Mouse (Mus musculus): ENCODE data around the gene Rpl6. TPM values are rescaled to one million over a fixed set of nuclear protein-coding genes. Genes with fewer than 3 reads are reported as not detected.

Gene Rpl6
- polyA plus RNA-seq, 1 experiment from 2014 or later, result 661 TPM

DNA sequence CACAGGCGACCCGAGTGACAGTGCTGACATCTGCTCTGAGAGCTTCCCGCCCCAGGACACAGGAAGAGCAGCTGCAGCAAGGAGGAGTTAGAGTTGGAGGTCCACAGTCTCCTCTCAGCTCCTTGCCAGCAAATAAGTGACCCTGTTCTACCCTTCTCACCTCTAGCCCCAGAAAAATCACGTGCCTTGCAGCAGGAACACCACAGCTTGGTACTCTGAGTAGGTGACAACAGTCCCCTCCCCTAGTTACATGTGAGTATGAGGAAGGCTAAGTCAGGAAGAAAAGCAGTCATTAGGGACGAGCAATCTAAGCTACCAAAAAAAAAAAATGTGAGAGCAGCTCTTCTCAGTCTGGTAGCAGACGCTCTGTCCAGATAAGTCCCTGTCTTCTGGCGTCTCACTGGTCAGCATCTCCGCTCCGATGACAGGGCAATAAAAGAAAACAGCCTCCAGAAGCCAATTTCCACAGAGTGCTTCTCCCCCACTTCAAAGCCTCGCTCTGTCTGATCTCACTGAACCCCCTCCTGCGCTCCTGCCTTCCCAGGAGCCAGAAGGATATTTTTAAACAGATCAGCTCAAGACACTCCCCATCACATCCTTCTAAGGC, 19.2 kb upstream of the Rpl6 start:
- no peak for DNase-seq (ENCODE audit: low spot score)
- Histone ChIP-seq H3K9me3 (replicated peaks) (no peaks in the 10 kb centered on the region), H3K27me3 (ENCODE audit: low read depth, poor library complexity, severe bottlenecking) (no peaks in the 10 kb centered on the region), H3K27ac (no peak overlapping the region), H3K36me3 (peaks cover 13% of the 10 kb centered on the region; the same call in 1 of the 2 replicates), H3K4me3 (no peak overlapping the region), H3K4me1 (peaks cover 48% of the 10 kb centered on the region)
- WGBS, result 13% methylated on average over 11 of the region's 11 CpGs

DNA sequence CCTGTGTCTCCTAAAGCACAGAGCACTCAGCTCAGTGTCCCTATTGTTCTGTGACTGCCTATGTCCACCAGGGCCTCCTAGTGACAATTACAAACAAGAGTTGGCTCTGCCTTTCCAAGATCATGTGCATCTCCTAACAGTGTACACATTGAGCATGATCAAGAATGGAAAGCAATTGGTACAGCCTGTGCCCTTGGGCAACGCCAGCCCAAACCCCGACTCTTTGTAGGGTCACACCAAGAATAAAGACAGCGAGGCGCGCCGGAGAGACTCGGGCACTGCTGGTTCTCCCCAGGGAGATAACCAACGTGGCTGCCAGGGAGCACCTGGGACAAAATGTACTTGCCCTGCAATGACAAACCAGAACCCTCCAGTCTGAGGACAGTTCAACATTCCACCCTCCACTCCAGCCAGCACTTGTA, 16.7 kb upstream of the Rpl6 start:
- Histone ChIP-seq H3K27me3 (ENCODE audit: low read depth, poor library complexity, severe bottlenecking) (no peaks in the 10 kb centered on the region), H3K4me1 (peaks cover 53% of the 10 kb centered on the region), H3K4me3 (no peak overlapping the region), H3K27ac (no peak overlapping the region), H3K36me3 (peaks cover 11% of the 10 kb centered on the region; the same call in 1 of the 2 replicates), H3K9me3 (replicated peaks) (no peaks in the 10 kb centered on the region)
- no peak for DNase-seq (ENCODE audit: low spot score)
- WGBS, result 92% methylated on average over 8 of the region's 8 CpGs

DNA sequence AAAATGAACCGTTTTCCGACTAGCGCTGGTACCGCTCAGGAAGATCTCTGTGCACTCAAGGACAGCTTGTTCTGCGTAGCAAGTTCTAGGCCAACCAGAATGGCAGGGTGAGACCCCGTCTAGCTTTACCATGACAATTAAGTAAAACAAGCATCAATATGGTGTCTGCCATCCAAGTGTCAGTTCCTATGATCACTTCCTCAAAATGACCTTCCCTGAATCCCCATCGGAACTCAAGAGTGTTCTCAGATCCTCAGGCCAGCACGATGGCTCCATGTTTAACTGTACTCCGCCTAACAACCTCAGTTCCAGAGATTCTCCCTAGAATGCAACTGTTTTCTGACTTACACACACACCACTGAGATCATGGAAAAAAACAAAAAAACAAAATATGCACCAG, 16.0 kb upstream of the Rpl6 start:
- no peak for DNase-seq (ENCODE audit: low spot score)
- peaks cover 11% of the 10 kb centered on the region; the same call in 1 of the 2 replicates for H3K36me3 ChIP-seq
- no peaks in the 10 kb centered on the region for H3K9me3 ChIP-seq (replicated peaks)
- H3K27me3 ChIP-seq (ENCODE audit: low read depth, poor library complexity, severe bottlenecking), result no peaks in the 10 kb centered on the region
- H3K27ac ChIP-seq, result no peak overlapping the region
- 95% methylated on average over 9 of the region's 9 CpGs for WGBS
- no peak overlapping the region for H3K4me3 ChIP-seq
- peaks cover 53% of the 10 kb centered on the region for H3K4me1 ChIP-seq

- Histone ChIP-seq H3K27ac (no peak overlapping the region), H3K4me1 (peaks cover 46% of the 10 kb centered on the region), H3K27me3 (ENCODE audit: low read depth, poor library complexity, severe bottlenecking) (no peaks in the 10 kb centered on the region), H3K4me3 (no peak overlapping the region), H3K36me3 (peaks cover 11% of the 10 kb centered on the region; the same call in 1 of the 2 replicates), H3K9me3 (replicated peaks) (no peaks in the 10 kb centered on the region)
- DNase-seq (ENCODE audit: low spot score), result no peak
- WGBS, result 84% methylated on average over 9 of the region's 9 CpGs
Measured at GRCm38 (mm10) chr5:121189182-121189581, 15.1 kb upstream of the Rpl6 start.

- H3K36me3 ChIP-seq, result peaks cover 11% of the 10 kb centered on the region; the same call in 1 of the 2 replicates
- WGBS, result 32% methylated on average over 21 of the region's 21 CpGs
- H3K4me3 ChIP-seq, result peak overlapping the region; percentile 93
- no peaks in the 10 kb centered on the region for H3K27me3 ChIP-seq (ENCODE audit: low read depth, poor library complexity, severe bottlenecking)
- H3K4me1 ChIP-seq, result peaks cover 34% of the 10 kb centered on the region
- H3K9me3 ChIP-seq (replicated peaks), result no peaks in the 10 kb centered on the region
- peak overlapping the region; percentile 94 for H3K27ac ChIP-seq
- no peak for DNase-seq (ENCODE audit: low spot score)
Measured at GRCm38 (mm10) chr5:121190210-121190835, 14.0 kb upstream of the Rpl6 start.

- peak; percentile 91 for DNase-seq (ENCODE audit: low spot score)
- peak within 1 kb of the TSS; percentile 94 for H3K27ac ChIP-seq
- H3K4me3 ChIP-seq, result peak within 1 kb of the TSS; percentile 93
- no peaks in the 10 kb centered on the region for H3K9me3 ChIP-seq (replicated peaks)
- H3K4me1 ChIP-seq, result peaks cover 27% of the 10 kb centered on the region
- under 1% methylated on average over 98 of the region's 98 CpGs for WGBS
- H3K27me3 ChIP-seq (ENCODE audit: low read depth, poor library complexity, severe bottlenecking), result no peaks in the 10 kb centered on the region
- H3K36me3 ChIP-seq, result peaks cover 11% of the 10 kb centered on the region; the same call in 1 of the 2 replicates
Measured at GRCm38 (mm10) chr5:121190836-121191583, 13.3 kb upstream of the Rpl6 start, which contains the start of gene Ptpn11. Gene Ptpn11, minus strand, starts transcription at chr5:121191397.

DNA sequence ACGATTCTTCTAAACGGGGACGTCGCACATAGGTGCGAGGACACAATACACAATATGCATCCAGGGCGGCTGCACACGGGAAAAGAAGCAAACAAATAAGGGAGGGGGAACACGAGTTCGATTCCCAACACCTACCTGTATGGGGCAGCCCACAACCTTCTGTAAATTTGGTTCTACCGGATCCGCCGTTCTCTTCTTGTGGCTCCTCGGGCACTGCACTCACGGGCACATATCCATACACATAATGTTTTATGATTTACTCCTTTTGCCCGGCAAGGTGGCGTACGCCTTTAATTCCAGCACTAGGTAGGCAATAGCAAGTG, 12.7 kb upstream of the Rpl6 start:
- Histone ChIP-seq H3K36me3 (peaks cover 11% of the 10 kb centered on the region; the same call in 1 of the 2 replicates), H3K27ac (peak overlapping the region; percentile 94), H3K9me3 (replicated peaks) (no peaks in the 10 kb centered on the region), H3K4me1 (peaks cover 22% of the 10 kb centered on the region), H3K27me3 (ENCODE audit: low read depth, poor library complexity, severe bottlenecking) (no peaks in the 10 kb centered on the region), H3K4me3 (peak overlapping the region; percentile 93)
- DNase-seq (ENCODE audit: low spot score), result no peak
- WGBS, result 9% methylated on average over 17 of the region's 17 CpGs

- Histone ChIP-seq H3K9me3 (replicated peaks) (no peaks in the 10 kb centered on the region), H3K4me3 (no peak overlapping the region), H3K4me1 (peaks cover 7% of the 10 kb centered on the region), H3K27ac (no peak overlapping the region), H3K27me3 (ENCODE audit: low read depth, poor library complexity, severe bottlenecking) (no peaks in the 10 kb centered on the region), H3K36me3 (0 out of 2 replicates have a peak, but pooled peaks cover 2% of the 10 kb centered on the region)
- whole genome bisulfite sequencing, result 36% methylated on average over 1 of the region's 1 CpGs
- DNase-seq (ENCODE audit: low spot score), result no peak
Measured at GRCm38 (mm10) chr5:121194173-121194572, 10.1 kb upstream of the Rpl6 start.

- no peaks in the 10 kb centered on the region for H3K9me3 ChIP-seq (replicated peaks)
- no peaks in the 10 kb centered on the region for H3K27me3 ChIP-seq (ENCODE audit: low read depth, poor library complexity, severe bottlenecking)
- DNase-seq (ENCODE audit: low spot score), result no peak
- H3K4me1 ChIP-seq, result no peaks in the 10 kb centered on the region
- no peaks in the 10 kb centered on the region for H3K36me3 ChIP-seq
- 52% methylated on average over 5 of the region's 5 CpGs for WGBS
- no peak overlapping the region for H3K4me3 ChIP-seq
- H3K27ac ChIP-seq, result no peak overlapping the region
Measured at GRCm38 (mm10) chr5:121196764-121197163, 7.5 kb upstream of the Rpl6 start.

DNA sequence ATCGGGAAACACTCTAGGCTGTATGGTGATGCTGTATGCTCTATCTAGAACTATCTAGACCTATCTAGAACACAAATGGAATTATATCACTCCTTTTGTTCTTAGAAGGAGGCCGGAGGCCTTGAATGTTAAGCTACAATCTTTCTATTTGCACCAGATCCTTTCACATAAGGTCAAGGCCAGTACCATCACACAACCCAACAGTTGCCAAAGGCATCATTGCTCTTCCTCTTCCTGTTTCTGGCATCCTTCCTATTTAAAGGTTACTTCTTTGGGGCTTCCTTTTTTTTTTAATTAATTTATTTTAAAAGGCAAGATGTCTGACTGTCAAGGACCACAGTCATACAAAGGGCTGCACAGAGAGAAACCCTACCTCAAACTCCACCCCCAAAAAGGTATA, 6.9 kb upstream of the Rpl6 start:
- 92% methylated on average over 2 of the region's 2 CpGs for WGBS
- Histone ChIP-seq H3K4me1 (no peaks in the 10 kb centered on the region), H3K9me3 (replicated peaks) (no peaks in the 10 kb centered on the region), H3K4me3 (no peak overlapping the region), H3K27me3 (ENCODE audit: low read depth, poor library complexity, severe bottlenecking) (no peaks in the 10 kb centered on the region), H3K36me3 (no peaks in the 10 kb centered on the region), H3K27ac (no peak overlapping the region)
- no peak for DNase-seq (ENCODE audit: low spot score)

DNA sequence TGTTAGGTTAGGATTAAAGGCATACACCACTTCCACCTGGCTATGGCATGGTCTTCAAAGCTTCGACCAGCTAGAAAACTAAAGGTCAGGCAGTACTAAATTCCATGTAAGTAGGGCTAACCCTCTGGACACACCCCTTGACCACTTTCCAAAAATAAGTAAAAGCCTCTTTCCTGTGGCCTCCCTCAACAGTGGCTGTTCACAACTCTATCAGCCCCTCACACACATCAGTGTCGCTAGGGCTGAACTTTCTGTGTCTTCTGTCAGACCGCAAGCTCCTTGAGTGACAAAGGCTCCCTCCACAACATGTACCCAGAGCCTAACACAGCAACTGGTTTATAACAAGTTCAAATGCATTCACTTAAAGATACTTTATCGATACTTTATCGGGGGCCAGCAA, 5.9 kb upstream of the Rpl6 start:
- H3K27ac ChIP-seq, result no peak overlapping the region
- no peaks in the 10 kb centered on the region for H3K9me3 ChIP-seq (replicated peaks)
- no peak overlapping the region for H3K4me3 ChIP-seq
- H3K4me1 ChIP-seq, result no peaks in the 10 kb centered on the region
- no peaks in the 10 kb centered on the region for H3K36me3 ChIP-seq
- DNase-seq (ENCODE audit: low spot score), result no peak
- WGBS, result 88% methylated on average over 5 of the region's 5 CpGs
- no peaks in the 10 kb centered on the region for H3K27me3 ChIP-seq (ENCODE audit: low read depth, poor library complexity, severe bottlenecking)

- Histone ChIP-seq H3K4me3 (no peak overlapping the region), H3K27ac (no peak overlapping the region), H3K27me3 (ENCODE audit: low read depth, poor library complexity, severe bottlenecking) (no peaks in the 10 kb centered on the region), H3K9me3 (replicated peaks) (no peaks in the 10 kb centered on the region), H3K36me3 (peaks cover 16% of the 10 kb centered on the region), H3K4me1 (peaks cover 13% of the 10 kb centered on the region)
- 49% methylated on average over 3 of the region's 3 CpGs for WGBS
- DNase-seq (ENCODE audit: low spot score), result no peak
Measured at GRCm38 (mm10) chr5:121201739-121202138, 2.5 kb upstream of the Rpl6 start.

DNA sequence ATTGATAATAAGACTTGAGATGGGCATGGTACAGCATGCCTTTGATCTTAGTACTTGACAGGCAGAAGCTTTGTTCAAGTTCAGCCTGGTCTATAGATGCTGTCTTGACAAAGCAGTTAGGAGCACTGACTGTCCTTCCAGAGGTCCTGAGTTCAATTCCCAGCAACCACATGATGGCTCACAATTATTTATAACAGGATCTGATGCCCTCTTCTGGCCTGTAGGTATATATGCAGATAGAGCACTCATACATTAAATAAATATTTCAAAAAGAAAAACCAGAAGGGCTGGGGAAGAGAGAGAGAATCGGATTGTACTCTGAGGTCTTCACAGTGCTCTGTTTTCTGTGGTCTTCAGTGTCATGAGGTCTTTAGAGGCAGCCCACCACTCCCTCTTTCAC, 1.8 kb upstream of the Rpl6 start:
- 88% methylated on average over 1 of the region's 1 CpGs for WGBS
- DNase-seq (ENCODE audit: low spot score), result no peak
- Histone ChIP-seq H3K9me3 (replicated peaks) (no peaks in the 10 kb centered on the region), H3K27ac (no peak overlapping the region), H3K4me3 (no peak overlapping the region), H3K36me3 (peaks cover 23% of the 10 kb centered on the region), H3K27me3 (ENCODE audit: low read depth, poor library complexity, severe bottlenecking) (no peaks in the 10 kb centered on the region), H3K4me1 (peaks cover 18% of the 10 kb centered on the region)

All from limb, embryonic 10.5 days (tissue).